Mouse (Mus musculus) midbrain, embryonic 14.5 days (tissue): ENCODE results near the gene Mrps23. TPM values are rescaled to one million over a fixed set of nuclear protein-coding genes. Genes with fewer than 3 reads are reported as not detected.

ENCODE experiments used
- ATAC-seq: fragments of 200-750 bp; cut with Nextera tagmentation; 2 replicates; pipeline ENCODE4 v1.8.0; 2017; ENCODE audit warnings: moderate number of reproducible peaks, moderate library complexity; ENCODE audit not compliant: low FRiP score, low TSS enrichment
- DNase-seq: peaks from one replicate; pipeline ENCODE4 v3.0.0-alpha.2; 2015
- H3K27ac ChIP-seq: fragments of 300-500 bp; sonication (generic); replicated peaks from 2 replicates; pipeline ENCODE4 v1.5.1; 2014; ENCODE audit warnings: mild to moderate bottlenecking, low read depth, low read length, moderate library complexity
- H3K27me3 ChIP-seq: fragments of 300-500 bp; sonication (generic); 2 replicates; pipeline ENCODE4 v1.6.1; 2014; ENCODE audit warnings: low read length, control low read depth, mixed read lengths; ENCODE audit not compliant: control insufficient read depth, insufficient read depth
- H3K36me3 ChIP-seq: fragments of 300-500 bp; sonication (generic); 2 replicates; pipeline ENCODE4 v1.6.1; 2014; ENCODE audit warnings: low read length, control low read depth; ENCODE audit not compliant: control insufficient read depth, insufficient read depth
- H3K4me1 ChIP-seq: fragments of 300-500 bp; sonication (generic); 2 replicates; pipeline ENCODE4 v1.6.1; 2014; ENCODE audit warnings: mild to moderate bottlenecking, antibody characterized with exemption, low read length, control low read depth; ENCODE audit not compliant: control insufficient read depth, insufficient read depth
- H3K4me2 ChIP-seq: fragments of 300-500 bp; sonication (generic); 2 replicates; pipeline ENCODE4 v1.6.1; 2014; ENCODE audit warnings: mild to moderate bottlenecking, low read length, moderate library complexity
- H3K4me3 ChIP-seq: fragments of 300-500 bp; sonication (generic); replicated peaks from 2 replicates; pipeline ENCODE4 v1.5.1; 2014; ENCODE audit warnings: low read depth, low read length
- H3K9ac ChIP-seq: fragments of 300-500 bp; sonication (generic); replicated peaks from 2 replicates; pipeline ENCODE4 v1.6.1; 2014; ENCODE audit warnings: mild to moderate bottlenecking, low read length, moderate library complexity
- H3K9me3 ChIP-seq: fragments of 300-500 bp; sonication (generic); 2 replicates; pipeline ENCODE4 v1.6.1; 2016; ENCODE audit warnings: low read length, control low read depth, mixed read lengths; ENCODE audit not compliant: control insufficient read depth
- WGBS: fragments of 180-500 bp; shearing (Covaris S2); extraction: QIAGEN DNeasy Blood & Tissue Kit; methylation state at CpG from one replicate; pipeline ENCODE4 v1.1.7; 2014; 5-methylcytosine and 5-hydroxymethylcytosine counted together
- polyA plus RNA-seq: library from polyadenylated mRNA; unstranded; fragments of >200 nt; fragmentation: Nextera tagmentation; extraction: Ambion mirVana; gene quantifications from 2 replicates; pipeline ENCODE4 v1.2.1, GENCODE M21; 2014

The Mrps23 gene
- polyA plus RNA-seq, 1 experiment from 2014 or later: 70.0 TPM

GRCm38 (mm10) chr11:88161051-88161581 is 43.1 kb upstream of the Mrps23 start:
- peak overlapping the region; percentile 65 for H3K9ac ChIP-seq
- peak overlapping the region; percentile 92 for H3K27ac ChIP-seq
- H3K4me1 ChIP-seq: peaks cover 22% of the 10 kb centered on the region
- peak overlapping the region; percentile 41 for H3K4me3 ChIP-seq
- H3K9me3 ChIP-seq: no peaks in the 10 kb centered on the region
- ATAC-seq (peak; percentile 70), DNase-seq (peak; percentile 85)
- no peaks in the 10 kb centered on the region for H3K36me3 ChIP-seq
- H3K4me2 ChIP-seq: peak overlapping the region; percentile 82
- no peaks in the 10 kb centered on the region for H3K27me3 ChIP-seq
- WGBS: under 1% methylated on average over 20 of the region's 33 CpGs

GRCm38 (mm10) chr11:88161651-88162362 is 42.4 kb upstream of the Mrps23 start:
- H3K27me3 ChIP-seq: no peaks in the 10 kb centered on the region
- H3K9me3 ChIP-seq: no peaks in the 10 kb centered on the region
- H3K4me2 ChIP-seq: peak overlapping the region; percentile 82
- DNase-seq (peak; percentile 87), ATAC-seq (peak; percentile 74)
- peak overlapping the region; percentile 65 for H3K9ac ChIP-seq
- H3K4me3 ChIP-seq: peak overlapping the region; percentile 41
- 1% methylated on average over 15 of the region's 15 CpGs for WGBS
- H3K4me1 ChIP-seq: peaks cover 18% of the 10 kb centered on the region
- peak overlapping the region; percentile 92 for H3K27ac ChIP-seq
- no peaks in the 10 kb centered on the region for H3K36me3 ChIP-seq

- Histone ChIP-seq H3K4me3 (no peak overlapping the region), H3K4me1 (peaks cover 18% of the 10 kb centered on the region), H3K4me2 (no peak overlapping the region), H3K27me3 (no peaks in the 10 kb centered on the region), H3K27ac (no peak overlapping the region), H3K9me3 (no peaks in the 10 kb centered on the region), H3K9ac (no peak overlapping the region), H3K36me3 (no peaks in the 10 kb centered on the region)
- ATAC-seq: no peak
- WGBS: 53% methylated on average over 4 of the region's 4 CpGs
- no peak for DNase-seq
Observed at GRCm38 (mm10) chr11:88162740-88163139, 41.4 kb upstream of the Mrps23 start.

- ATAC-seq (no peak), DNase-seq (no peak)
- Histone ChIP-seq H3K4me1 (peaks cover 18% of the 10 kb centered on the region), H3K9ac (no peak overlapping the region), H3K27ac (no peak overlapping the region; the same call in 1 of the 2 replicates), H3K4me2 (no peak overlapping the region), H3K9me3 (no peaks in the 10 kb centered on the region), H3K27me3 (no peaks in the 10 kb centered on the region), H3K4me3 (no peak overlapping the region), H3K36me3 (no peaks in the 10 kb centered on the region)
- WGBS: 92% methylated on average over 7 of the region's 7 CpGs
Observed at GRCm38 (mm10) chr11:88164213-88164723, 39.9 kb upstream of the Mrps23 start.

GRCm38 (mm10) chr11:88164801-88165377 is 39.3 kb upstream of the Mrps23 start:
- Histone ChIP-seq H3K9me3 (no peaks in the 10 kb centered on the region), H3K36me3 (0 out of 2 replicates have a peak, but pooled peaks cover 3% of the 10 kb centered on the region), H3K4me1 (peaks cover 18% of the 10 kb centered on the region), H3K4me2 (no peak overlapping the region), H3K27me3 (no peaks in the 10 kb centered on the region), H3K4me3 (no peak overlapping the region), H3K27ac (no peak overlapping the region; the same call in 1 of the 2 replicates), H3K9ac (no peak overlapping the region)
- ATAC-seq (no peak), DNase-seq (no peak)
- WGBS: 60% methylated on average over 15 of the region's 15 CpGs

- Histone ChIP-seq H3K4me3 (no peak overlapping the region), H3K27me3 (no peaks in the 10 kb centered on the region), H3K36me3 (0 out of 2 replicates have a peak, but pooled peaks cover 4% of the 10 kb centered on the region), H3K4me2 (no peak overlapping the region), H3K9me3 (no peaks in the 10 kb centered on the region), H3K27ac (no peak overlapping the region), H3K9ac (no peak overlapping the region), H3K4me1 (peaks cover 11% of the 10 kb centered on the region)
- 76% methylated on average over 10 of the region's 10 CpGs for WGBS
- DNase-seq: no peak
- no peak for ATAC-seq
Observed at GRCm38 (mm10) chr11:88165683-88166364, 38.4 kb upstream of the Mrps23 start.

GRCm38 (mm10) chr11:88166471-88166870 is 37.7 kb upstream of the Mrps23 start:
- no peak for ATAC-seq
- H3K4me1 ChIP-seq: peaks cover 6% of the 10 kb centered on the region
- H3K9me3 ChIP-seq: no peaks in the 10 kb centered on the region
- no peak overlapping the region for H3K27ac ChIP-seq
- H3K4me3 ChIP-seq: no peak overlapping the region
- H3K9ac ChIP-seq: no peak overlapping the region
- H3K4me2 ChIP-seq: no peak overlapping the region
- WGBS: 88% methylated on average over 7 of the region's 7 CpGs
- DNase-seq: no peak
- 0 out of 2 replicates have a peak, but pooled peaks cover 4% of the 10 kb centered on the region for H3K36me3 ChIP-seq
- no peaks in the 10 kb centered on the region for H3K27me3 ChIP-seq

- WGBS: 24% methylated on average over 3 of the region's 3 CpGs
- DNase-seq: no peak
- Histone ChIP-seq H3K4me3 (no peak overlapping the region), H3K4me2 (no peak overlapping the region), H3K4me1 (0 out of 2 replicates have a peak, but pooled peaks cover 5% of the 10 kb centered on the region), H3K36me3 (0 out of 2 replicates have a peak, but pooled peaks cover 6% of the 10 kb centered on the region), H3K9me3 (no peaks in the 10 kb centered on the region), H3K9ac (no peak overlapping the region), H3K27me3 (no peaks in the 10 kb centered on the region), H3K27ac (0 out of 2 replicates have a peak overlapping the region, but pooled peaks have one; percentile 8)
- no peak for ATAC-seq
Observed at GRCm38 (mm10) chr11:88168611-88169010, 35.6 kb upstream of the Mrps23 start.
